Mouse (Mus musculus): ENCODE results near the gene Zc3h10.

DNA sequence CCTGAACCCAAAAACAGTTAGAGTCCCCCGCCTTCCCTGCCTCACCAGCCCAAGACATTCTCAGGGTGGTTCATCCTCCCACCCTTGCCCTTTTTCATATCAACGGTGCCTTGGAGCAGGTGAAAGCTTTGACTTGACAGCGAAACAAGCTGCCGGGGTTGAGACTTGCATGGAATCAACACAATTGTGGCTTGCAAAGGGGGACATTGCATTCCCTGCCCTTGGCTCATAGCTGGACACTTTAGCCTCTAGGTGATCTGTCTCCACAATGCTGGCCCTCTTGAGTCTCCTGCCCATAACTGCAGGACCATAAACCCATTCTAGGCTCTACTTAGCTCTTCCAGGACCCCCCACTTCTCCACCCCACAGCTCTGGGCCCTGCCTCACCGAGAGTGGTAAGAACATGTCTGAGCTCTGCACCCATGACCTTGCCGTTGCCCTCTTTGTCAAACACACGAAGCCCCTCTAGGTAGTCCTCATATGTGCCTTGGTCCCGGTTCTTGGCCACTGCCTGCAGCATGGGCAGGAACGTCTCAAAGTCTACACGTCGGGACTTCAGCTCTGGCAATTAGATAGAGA lies 52.8 kb downstream of the Zc3h10 start:
- TF ChIP-seq TAL1 (IDR thresholded peaks at IDR 0.05; ENCODE audit: low read length) (no peak), GATA1 (IDR thresholded peaks at IDR 0.05; ENCODE audit: low read length) (no peak)

Measured in erythroblast, embryonic 14.5 days (primary cell).